Mouse (Mus musculus) hindbrain, embryonic 14.5 days (tissue): Measurements from ENCODE around the gene Etnk2. TPM values are rescaled to one million over a fixed set of nuclear protein-coding genes. Genes with fewer than 3 reads are reported as not detected.
A peak's percentile ranks its signal among the peaks of the same experiment; 100 is the strongest.

Experiments
- ATAC-seq: fragments of 200-750 bp; cut with Nextera tagmentation; 2 replicates; pipeline ENCODE4 v1.8.0; 2017; ENCODE audit warnings: moderate number of reproducible peaks, mild to moderate bottlenecking, moderate TSS enrichment, moderate library complexity; ENCODE audit not compliant: low FRiP score
- DNase-seq: peaks from one replicate; pipeline ENCODE4 v3.0.0-alpha.2; 2015; ENCODE audit warnings: low spot score
- H3K27ac ChIP-seq: fragments of 300-500 bp; sonication (generic); 2 replicates; pipeline ENCODE4 v1.5.1; 2014; ENCODE audit warnings: mild to moderate bottlenecking, moderate library complexity
- H3K27me3 ChIP-seq: fragments of 300-500 bp; sonication (generic); 2 replicates; pipeline ENCODE4 v1.6.1; 2014; ENCODE audit warnings: mild to moderate bottlenecking, low read length, mixed read lengths; ENCODE audit not compliant: control insufficient read depth, insufficient read depth
- H3K36me3 ChIP-seq: fragments of 300-500 bp; sonication (generic); replicated peaks from 2 replicates; pipeline ENCODE4 v1.6.1; 2014; ENCODE audit not compliant: control insufficient read depth, insufficient read depth
- H3K4me1 ChIP-seq: fragments of 300-500 bp; sonication (generic); replicated peaks from 2 replicates; pipeline ENCODE4 v1.6.1; 2014; ENCODE audit warnings: antibody characterized with exemption, low read length, mixed read lengths; ENCODE audit not compliant: control insufficient read depth, insufficient read depth
- H3K4me2 ChIP-seq: fragments of 300-500 bp; sonication (generic); replicated peaks from 2 replicates; pipeline ENCODE4 v1.6.1; 2014; ENCODE audit warnings: mild to moderate bottlenecking, moderate library complexity
- H3K4me3 ChIP-seq: fragments of 300-500 bp; sonication (generic); replicated peaks from 2 replicates; pipeline ENCODE4 v1.5.1; 2014; ENCODE audit warnings: mild to moderate bottlenecking, low read length
- H3K9ac ChIP-seq: fragments of 300-500 bp; sonication (generic); 2 replicates; pipeline ENCODE4 v1.6.1; 2014
- H3K9me3 ChIP-seq: fragments of 300-500 bp; sonication (generic); 2 replicates; pipeline ENCODE4 v1.6.1; 2016; ENCODE audit warnings: low read length; ENCODE audit not compliant: control insufficient read depth
- WGBS: fragments of 180-500 bp; shearing (Covaris S2); extraction: QIAGEN DNeasy Blood & Tissue Kit; methylation state at CpG from one replicate; pipeline ENCODE4 v1.1.7; 2014; 5-methylcytosine and 5-hydroxymethylcytosine counted together
- polyA plus RNA-seq: library from polyadenylated mRNA; unstranded; fragments of >200 nt; fragmentation: Nextera tagmentation; extraction: Ambion mirVana; gene quantifications from 2 replicates; pipeline ENCODE4 v1.2.1, GENCODE M21; 2014

The Etnk2 gene
- polyA plus RNA-seq, 1 experiment from 2014 or later, result 20.3 TPM

DNA sequence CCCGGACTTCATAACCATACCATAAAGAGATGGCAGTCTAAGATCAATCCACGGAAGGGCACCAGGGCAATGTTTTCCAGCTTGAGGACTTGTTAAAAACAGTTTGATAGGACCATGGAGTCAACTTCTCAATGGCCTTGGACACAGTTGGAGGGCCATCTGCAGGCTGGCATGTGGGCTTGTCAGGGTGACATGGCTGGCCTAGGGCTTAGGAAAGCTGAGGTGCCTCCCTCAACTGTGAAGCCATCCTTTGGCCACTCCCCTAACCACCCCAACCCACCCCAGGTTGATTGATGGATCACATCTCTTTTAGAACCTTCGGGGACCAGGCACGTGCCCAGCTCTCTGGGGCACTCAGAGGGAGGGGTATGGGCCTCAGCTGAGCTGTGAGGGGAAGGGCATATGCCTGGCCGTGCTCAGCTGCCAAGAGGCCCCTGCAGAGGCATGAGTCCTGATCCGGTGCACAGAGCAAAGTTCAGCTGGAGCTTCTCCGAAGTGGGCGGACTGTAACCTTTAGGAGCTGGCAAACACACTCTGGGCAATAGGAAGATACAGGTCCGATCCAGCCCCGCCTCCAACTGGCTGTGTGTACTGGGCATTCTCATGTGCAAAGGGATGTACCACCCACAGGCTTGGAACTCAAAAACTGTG lies 12.4 kb downstream of the Etnk2 start:
- no peak overlapping the region for H3K4me2 ChIP-seq
- H3K36me3 ChIP-seq, result no peaks in the 10 kb centered on the region
- 61% methylated on average over 10 of the region's 10 CpGs for WGBS
- H3K4me3 ChIP-seq, result no peak overlapping the region
- no peak overlapping the region for H3K9ac ChIP-seq
- no peak for ATAC-seq
- no peaks in the 10 kb centered on the region for H3K27me3 ChIP-seq
- DNase-seq, result no peak
- H3K9me3 ChIP-seq, result no peaks in the 10 kb centered on the region
- no peak overlapping the region for H3K27ac ChIP-seq
- no peaks in the 10 kb centered on the region for H3K4me1 ChIP-seq

DNA sequence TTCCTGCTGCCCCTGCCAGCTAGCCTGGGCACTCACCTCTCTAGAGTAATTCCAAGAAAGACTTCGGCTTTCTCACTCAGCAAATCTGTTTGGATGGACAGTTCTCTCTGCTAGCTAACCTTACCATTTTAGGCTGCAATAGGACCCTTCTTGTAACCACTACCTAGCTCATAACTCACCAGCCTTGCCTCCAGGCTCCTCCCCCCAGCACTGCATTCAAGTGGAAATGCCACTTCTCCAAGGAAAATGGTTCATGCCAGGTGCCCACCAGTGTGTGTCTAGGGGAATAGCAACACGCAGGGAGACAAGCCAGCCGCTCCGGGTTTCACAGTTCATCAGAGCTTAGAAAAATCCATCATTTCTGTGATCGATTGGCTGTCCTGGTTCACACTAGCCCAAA lies 14.2 kb downstream of the Etnk2 start:
- H3K27ac ChIP-seq, result no peak overlapping the region
- ATAC-seq (no peak), DNase-seq (no peak)
- WGBS, result 88% methylated on average over 5 of the region's 5 CpGs
- no peaks in the 10 kb centered on the region for H3K4me1 ChIP-seq
- H3K27me3 ChIP-seq, result no peaks in the 10 kb centered on the region
- H3K4me2 ChIP-seq, result no peak overlapping the region
- no peak overlapping the region for H3K4me3 ChIP-seq
- H3K9me3 ChIP-seq, result no peaks in the 10 kb centered on the region
- H3K36me3 ChIP-seq, result no peaks in the 10 kb centered on the region
- no peak overlapping the region for H3K9ac ChIP-seq

DNA sequence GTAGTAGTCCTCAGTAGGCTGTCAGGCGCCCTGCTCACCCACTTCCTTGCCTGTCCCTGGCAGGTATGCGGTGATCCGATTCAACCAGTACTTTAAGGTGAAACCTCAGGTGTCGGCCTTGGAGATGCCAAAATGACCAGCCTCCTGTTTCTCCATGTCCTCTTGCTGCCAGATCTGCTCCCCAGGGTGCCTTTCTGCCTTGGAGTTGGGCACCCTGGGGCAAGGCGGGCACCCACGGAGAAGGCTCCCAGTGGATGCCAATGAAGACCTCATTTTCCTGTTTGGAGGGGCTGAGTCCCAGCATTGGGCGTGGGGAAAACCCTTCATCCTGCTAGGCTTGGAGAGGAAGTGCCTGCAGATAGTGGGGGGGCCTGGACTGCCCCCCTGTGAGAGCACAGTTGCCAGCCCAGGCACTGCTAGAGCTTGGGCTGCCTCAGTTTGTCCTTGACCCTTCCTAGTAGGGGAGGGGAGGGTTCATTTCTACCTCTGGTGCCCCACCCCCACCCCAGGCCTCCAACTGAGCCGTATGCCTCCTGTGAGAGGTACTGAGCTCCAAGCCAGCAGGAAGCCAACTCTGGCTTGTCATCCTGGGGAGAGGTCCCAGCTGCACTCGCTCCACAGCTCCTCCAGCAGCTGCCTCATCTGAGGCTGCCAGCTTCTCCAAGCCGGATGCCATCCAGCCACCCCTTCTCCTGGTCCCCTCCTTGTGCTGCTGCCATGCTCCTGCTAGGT lies 16.0 kb downstream of the Etnk2 start:
- no peak for ATAC-seq
- Histone ChIP-seq H3K4me3 (no peak overlapping the region), H3K4me2 (no peak overlapping the region), H3K27ac (no peak overlapping the region), H3K9me3 (no peaks in the 10 kb centered on the region), H3K9ac (no peak overlapping the region), H3K4me1 (no peaks in the 10 kb centered on the region), H3K36me3 (0 out of 2 replicates have a peak, but pooled peaks cover 12% of the 10 kb centered on the region), H3K27me3 (no peaks in the 10 kb centered on the region)
- 60% methylated on average over 10 of the region's 10 CpGs for WGBS
- DNase-seq, result no peak

- no peak overlapping the region for H3K27ac ChIP-seq
Measured at GRCm38 (mm10) chr1:133379986-133380320, 16.6 kb downstream of the Etnk2 start.

DNA sequence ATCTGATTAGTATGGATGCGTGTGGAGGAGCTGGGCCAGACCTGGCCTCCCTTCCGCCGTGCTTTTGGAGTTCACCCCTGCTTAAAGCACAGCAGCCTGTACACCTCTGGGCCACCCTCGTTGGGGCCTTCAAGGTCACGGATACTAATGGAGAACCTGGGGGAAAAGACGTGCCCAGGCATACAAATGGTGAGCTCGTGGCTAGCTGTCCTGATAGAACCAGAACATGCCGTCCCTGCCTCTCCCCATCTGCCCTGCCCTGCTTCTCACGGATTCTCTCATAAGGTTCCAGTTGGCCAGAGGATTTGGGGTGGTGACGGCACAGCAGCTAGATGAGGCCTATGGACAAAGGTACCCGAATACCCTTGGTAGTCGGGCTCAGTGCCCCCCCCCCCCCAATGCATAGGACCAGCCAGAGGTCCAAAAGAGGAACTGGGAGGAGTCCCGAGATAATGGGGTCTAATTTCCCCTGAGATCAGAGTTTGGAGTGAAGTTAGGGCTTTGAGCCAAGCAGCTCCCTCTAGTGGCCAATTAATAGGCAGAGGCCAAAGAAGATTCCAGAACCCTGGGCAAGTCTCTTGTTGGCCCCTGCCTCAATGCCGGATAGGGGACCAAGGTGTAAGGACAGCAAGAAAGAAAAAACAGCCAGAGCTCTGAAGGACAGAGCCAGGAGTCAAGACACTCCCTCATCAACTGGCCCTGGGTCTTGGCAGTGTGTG lies 17.1 kb downstream of the Etnk2 start:
- no peaks in the 10 kb centered on the region for H3K9me3 ChIP-seq
- H3K36me3 ChIP-seq, result 0 out of 2 replicates have a peak, but pooled peaks cover 15% of the 10 kb centered on the region
- no peaks in the 10 kb centered on the region for H3K27me3 ChIP-seq
- DNase-seq (peak; percentile 73), ATAC-seq (no peak)
- no peak overlapping the region for H3K4me3 ChIP-seq
- no peak overlapping the region for H3K4me2 ChIP-seq
- no peak overlapping the region for H3K27ac ChIP-seq
- H3K9ac ChIP-seq, result no peak overlapping the region
- WGBS, result 70% methylated on average over 14 of the region's 14 CpGs
- no peaks in the 10 kb centered on the region for H3K4me1 ChIP-seq

More at GRCm38 (mm10) chr1:133379986-133380320, 16.6 kb downstream of the Etnk2 start:
- H3K4me3 ChIP-seq, result no peak overlapping the region
- DNase-seq (no peak), ATAC-seq (no peak)
- no peaks in the 10 kb centered on the region for H3K4me1 ChIP-seq
- 0 out of 2 replicates have a peak, but pooled peaks cover 15% of the 10 kb centered on the region for H3K36me3 ChIP-seq
- H3K9ac ChIP-seq, result no peak overlapping the region
- 74% methylated on average over 3 of the region's 3 CpGs for WGBS
- H3K27me3 ChIP-seq, result no peaks in the 10 kb centered on the region
- no peak overlapping the region for H3K4me2 ChIP-seq
- H3K9me3 ChIP-seq, result no peaks in the 10 kb centered on the region

DNA sequence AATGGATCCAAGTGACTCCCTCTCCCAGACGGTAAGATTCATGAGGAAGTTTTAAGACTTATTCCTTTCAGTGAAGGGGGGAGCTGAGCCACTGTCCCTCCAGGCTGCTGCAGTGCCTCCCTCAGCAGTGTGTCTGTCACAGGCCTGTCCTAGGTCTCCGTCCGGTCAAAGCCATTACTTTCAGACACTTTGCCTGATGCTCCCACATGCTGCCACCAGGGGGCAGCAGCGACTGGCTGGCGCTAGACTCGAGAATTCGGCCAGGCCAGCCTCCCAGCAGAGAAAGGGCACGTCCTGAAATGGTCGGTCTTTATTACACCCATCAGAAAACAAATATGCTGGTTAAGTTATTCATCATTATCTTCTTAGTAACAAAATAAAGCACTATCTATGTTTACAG lies 18.6 kb downstream of the Etnk2 start:
- peak; percentile 13; the same call in 1 of the 2 replicates for ATAC-seq

GRCm38 (mm10) chr1:133382552-133383155 lies 19.3 kb downstream of the Etnk2 start:
- Histone ChIP-seq H3K36me3 (0 out of 2 replicates have a peak, but pooled peaks cover 22% of the 10 kb centered on the region), H3K4me3 (no peak overlapping the region), H3K27ac (peak overlapping the region; percentile 60), H3K4me1 (no peaks in the 10 kb centered on the region; the same call in 1 of the 2 replicates), H3K27me3 (no peaks in the 10 kb centered on the region), H3K4me2 (no peak overlapping the region), H3K9ac (peak overlapping the region; percentile 20; the same call in 1 of the 2 replicates), H3K9me3 (no peaks in the 10 kb centered on the region)
- 39% methylated on average over 12 of the region's 12 CpGs for WGBS
- DNase-seq, result no peak
- no peak for ATAC-seq

More for the DNA sequence above, 18.6 kb downstream of the Etnk2 start:
- DNase-seq, result peak; percentile 90
- Histone ChIP-seq H3K9me3 (no peaks in the 10 kb centered on the region), H3K27ac (peak overlapping the region; percentile 60), H3K36me3 (0 out of 2 replicates have a peak, but pooled peaks cover 17% of the 10 kb centered on the region), H3K27me3 (no peaks in the 10 kb centered on the region), H3K9ac (peak overlapping the region; percentile 20; the same call in 1 of the 2 replicates), H3K4me1 (no peaks in the 10 kb centered on the region; the same call in 1 of the 2 replicates), H3K4me3 (no peak overlapping the region), H3K4me2 (no peak overlapping the region)
- 5% methylated on average over 9 of the region's 9 CpGs for WGBS

- H3K36me3 ChIP-seq, result 0 out of 2 replicates have a peak, but pooled peaks cover 22% of the 10 kb centered on the region
Measured at GRCm38 (mm10) chr1:133383157-133383783, 19.9 kb downstream of the Etnk2 start.

More at GRCm38 (mm10) chr1:133383157-133383783, 19.9 kb downstream of the Etnk2 start:
- H3K9me3 ChIP-seq, result no peaks in the 10 kb centered on the region
- H3K4me3 ChIP-seq, result no peak overlapping the region
- H3K27ac ChIP-seq, result 0 out of 2 replicates have a peak overlapping the region, but pooled peaks have one; percentile 60
- H3K27me3 ChIP-seq, result no peaks in the 10 kb centered on the region
- H3K4me1 ChIP-seq, result no peaks in the 10 kb centered on the region; the same call in 1 of the 2 replicates
- 91% methylated on average over 14 of the region's 14 CpGs for WGBS
- no peak overlapping the region for H3K4me2 ChIP-seq
- ATAC-seq, result no peak
- DNase-seq, result no peak
- no peak overlapping the region for H3K9ac ChIP-seq
